Mouse (Mus musculus) layer of hippocampus, postnatal 10 days (tissue): ENCODE data around the gene Supt5. TPM values are rescaled to one million over a fixed set of nuclear protein-coding genes. Genes with fewer than 3 reads are reported as not detected.

Experiments
- total RNA-seq, 2 experiments: library from RNA; stranded (reverse); gene quantifications; 2 replicates each; pipeline ENCODE4 v1.2.3; 2021

The Supt5 gene
- total RNA-seq, 2 experiments from 2014 or later = 105 to 109 TPM

Other genes starting within 250 kb of the Supt5 start
- gene 9530053A07Rik, start 209.3 kb downstream of the Supt5 start, total RNA-seq = under 1 TPM; 0.04 to 0.09 TPM
- 10 to 100 TPM; 69.3 to 77.2 TPM for gene Fbl, start 169.0 kb downstream of the Supt5 start, total RNA-seq
- gene Dyrk1b, start 159.3 kb downstream of the Supt5 start, total RNA-seq = 10 to 100 TPM; 31.6 to 35.6 TPM
- 10 to 100 TPM; 67.3 to 68.9 TPM for gene Eid2, start 70.9 kb downstream of the Supt5 start, total RNA-seq
- gene Eid2b, start 61.0 kb downstream of the Supt5 start, total RNA-seq = 10 to 100 TPM; 41.8 to 43.2 TPM
- 1 to 10 TPM; 1.4 to 4.2 TPM for gene Selenov, start 47.6 kb downstream of the Supt5 start, total RNA-seq
- 1 to 10 TPM; 6.5 to 8.9 TPM for gene Dll3, start 36.5 kb downstream of the Supt5 start, total RNA-seq
- 10 to 100 TPM; 49.2 to 49.6 TPM for gene Timm50, start 26.7 kb downstream of the Supt5 start, total RNA-seq
- 100 to 1,000 TPM; 563 to 624 TPM for gene Rps16, start 11.9 kb upstream of the Supt5 start, total RNA-seq
- gene Plekhg2, start 33.9 kb upstream of the Supt5 start, total RNA-seq = 10 to 100 TPM; 13.5 to 13.6 TPM
- 1 to 10 TPM; 3.4 to 3.9 TPM for gene Zfp36, start 41.5 kb upstream of the Supt5 start, total RNA-seq
- gene Med29, start 54.0 kb upstream of the Supt5 start, total RNA-seq = 10 to 100 TPM; 20.5 to 20.9 TPM
- 10 to 100 TPM; 73.3 to 93.0 TPM for gene Paf1, start 54.2 kb upstream of the Supt5 start, total RNA-seq
- 1 to 10 TPM; 4.2 to 4.3 TPM for gene Gmfg, start 98.7 kb upstream of the Supt5 start, total RNA-seq
- 10 to 100 TPM; 91.8 to 96.1 TPM for gene Lrfn1, start 113.2 kb upstream of the Supt5 start, total RNA-seq
- gene Ifnl2, start 171.7 kb upstream of the Supt5 start, total RNA-seq = not detected
- gene Ifnl3, start 184.1 kb upstream of the Supt5 start, total RNA-seq = not detected
- gene Sycn, start 202.1 kb upstream of the Supt5 start, total RNA-seq = not detected
- under 1 TPM; 0.42 to 0.46 TPM for gene Nccrp1, start 208.5 kb upstream of the Supt5 start, total RNA-seq